Mouse (Mus musculus) neural tube, embryonic 13.5 days (tissue): Measurements from ENCODE around the gene Mtx3. TPM values are rescaled to one million over a fixed set of nuclear protein-coding genes. Genes with fewer than 3 reads are reported as not detected.
A peak's percentile ranks its signal among the peaks of the same experiment; 100 is the strongest.
"Not testable (repeated sequence)": the region's sequence is repeated elsewhere in the genome, so short reads cannot be mapped to it uniquely, and the experiment has no call there.

Experiments
- ATAC-seq: fragments of 200-750 bp; cut with Nextera tagmentation; 2 replicates; pipeline ENCODE4 v1.8.0; 2017; ENCODE audit warnings: low read depth, mild to moderate bottlenecking, moderate TSS enrichment, moderate library complexity
- H3K27ac ChIP-seq: fragments of 300-500 bp; sonication (generic); replicated peaks from 2 replicates; pipeline ENCODE4 v1.5.1; 2015; ENCODE audit warnings: moderate library complexity, mild to moderate bottlenecking, inconsistent platforms
- H3K27me3 ChIP-seq: fragments of 300-500 bp; sonication (generic); 2 replicates; pipeline ENCODE4 v1.6.1; 2015; ENCODE audit warnings: mild to moderate bottlenecking, inconsistent platforms
- H3K36me3 ChIP-seq: fragments of 300-500 bp; sonication (generic); 2 replicates; pipeline ENCODE4 v1.6.1; 2015; ENCODE audit warnings: mild to moderate bottlenecking, inconsistent platforms
- H3K4me1 ChIP-seq: fragments of 300-500 bp; sonication (generic); replicated peaks from 2 replicates; pipeline ENCODE4 v1.6.1; 2015; ENCODE audit warnings: inconsistent platforms
- H3K4me2 ChIP-seq: fragments of 300-500 bp; sonication (generic); 2 replicates; pipeline ENCODE4 v1.6.1; 2015; ENCODE audit warnings: inconsistent platforms, mild to moderate bottlenecking, moderate library complexity
- H3K4me3 ChIP-seq: fragments of 300-500 bp; sonication (generic); 2 replicates; pipeline ENCODE4 v1.5.1; 2015; ENCODE audit warnings: mild to moderate bottlenecking, inconsistent platforms
- H3K9ac ChIP-seq: fragments of 300-500 bp; sonication (generic); 2 replicates; pipeline ENCODE4 v1.6.1; 2015; ENCODE audit warnings: moderate library complexity, mild to moderate bottlenecking, inconsistent platforms
- H3K9me3 ChIP-seq: fragments of 300-500 bp; sonication (generic); 2 replicates; pipeline ENCODE4 v1.6.1; 2016; ENCODE audit warnings: inconsistent platforms
- WGBS: fragments of 180-500 bp; shearing (Covaris S2); methylation state at CpG from one replicate; pipeline ENCODE4 v1.1.7; 2015; 5-methylcytosine and 5-hydroxymethylcytosine counted together
- polyA plus RNA-seq: library from polyadenylated mRNA; unstranded; fragments of >200 nt; fragmentation: Nextera tagmentation; extraction: Ambion mirVana; gene quantifications from 2 replicates; pipeline ENCODE4 v1.2.1, GENCODE M21; 2015

The Mtx3 gene
- polyA plus RNA-seq, result 3.5 and 3.9 TPM in 2 replicates

GRCm38 (mm10) chr13:92844586-92845221 lies at the start of gene Mtx3:
TSS of gene Mtx3 (plus strand) at chr13:92844760.
- peak within 1 kb of the TSS; percentile 77 for H3K9ac ChIP-seq
- H3K4me3 ChIP-seq, result peak within 1 kb of the TSS; percentile 67
- H3K27ac ChIP-seq, result peak within 1 kb of the TSS; percentile 81
- WGBS, result 2% methylated on average over 40 of the region's 40 CpGs
- peaks cover 9% of the 10 kb centered on the region for H3K4me1 ChIP-seq
- H3K27me3 ChIP-seq, result peaks cover 5% of the 10 kb centered on the region; the same call in 1 of the 2 replicates
- peak; percentile 100 for ATAC-seq
- H3K36me3 ChIP-seq, result peaks cover 23% of the 10 kb centered on the region
- H3K4me2 ChIP-seq, result peak within 1 kb of the TSS; percentile 73
- no peaks in the 10 kb centered on the region for H3K9me3 ChIP-seq

- Histone ChIP-seq H3K9me3 (no peaks in the 10 kb centered on the region), H3K27ac (no peak overlapping the region; the same call in 1 of the 2 replicates), H3K36me3 (no peaks in the 10 kb centered on the region), H3K27me3 (peaks cover 16% of the 10 kb centered on the region), H3K4me3 (no peak overlapping the region), H3K9ac (no peak overlapping the region), H3K4me1 (peaks cover 23% of the 10 kb centered on the region), H3K4me2 (no peak overlapping the region)
- no peak for ATAC-seq
- 70% methylated on average over 2 of the region's 2 CpGs for WGBS
Observed at GRCm38 (mm10) chr13:92798830-92799229, 45.7 kb upstream of the Mtx3 start.

GRCm38 (mm10) chr13:92799306-92799925 lies 45.1 kb upstream of the Mtx3 start:
- no peak overlapping the region for H3K4me3 ChIP-seq
- H3K27ac ChIP-seq, result peak overlapping the region; percentile 69
- H3K9ac ChIP-seq, result no peak overlapping the region
- peaks cover 11% of the 10 kb centered on the region for H3K27me3 ChIP-seq
- peak; percentile 48; the same call in 1 of the 2 replicates for ATAC-seq
- WGBS, result 72% methylated on average over 7 of the region's 7 CpGs
- H3K4me2 ChIP-seq, result no peak overlapping the region
- no peaks in the 10 kb centered on the region for H3K36me3 ChIP-seq
- H3K9me3 ChIP-seq, result no peaks in the 10 kb centered on the region
- peaks cover 21% of the 10 kb centered on the region for H3K4me1 ChIP-seq

GRCm38 (mm10) chr13:92806785-92807184 lies 37.8 kb upstream of the Mtx3 start:
- Histone ChIP-seq H3K36me3 (no peaks in the 10 kb centered on the region), H3K9me3 (no peaks in the 10 kb centered on the region), H3K4me2 (no peak overlapping the region), H3K4me3 (no peak overlapping the region), H3K4me1 (no peaks in the 10 kb centered on the region), H3K27ac (no peak overlapping the region), H3K27me3 (no peaks in the 10 kb centered on the region), H3K9ac (no peak overlapping the region)
- ATAC-seq, result no peak

- H3K36me3 ChIP-seq, result no peaks in the 10 kb centered on the region
- H3K27ac ChIP-seq, result no peak overlapping the region
- no peaks in the 10 kb centered on the region for H3K27me3 ChIP-seq
- no peak overlapping the region for H3K9ac ChIP-seq
- no peak for ATAC-seq
- no peaks in the 10 kb centered on the region for H3K4me1 ChIP-seq
- H3K4me3 ChIP-seq, result no peak overlapping the region
- no peak overlapping the region for H3K4me2 ChIP-seq
- H3K9me3 ChIP-seq, result no peaks in the 10 kb centered on the region
- 93% methylated on average over 3 of the region's 3 CpGs for WGBS
Observed at GRCm38 (mm10) chr13:92807849-92808248, 36.7 kb upstream of the Mtx3 start.

GRCm38 (mm10) chr13:92810592-92810991 lies 34.0 kb upstream of the Mtx3 start:
- H3K9me3 ChIP-seq, H3K4me2 ChIP-seq, H3K36me3 ChIP-seq, H3K27ac ChIP-seq, H3K4me3 ChIP-seq, H3K4me1 ChIP-seq, ATAC-seq, H3K9ac ChIP-seq, H3K27me3 ChIP-seq: not testable (repeated sequence)
- 87% methylated on average over 1 of the region's 1 CpGs for WGBS

- H3K9ac ChIP-seq, result no peak overlapping the region
- 87% methylated on average over 5 of the region's 5 CpGs for WGBS
- no peaks in the 10 kb centered on the region for H3K4me1 ChIP-seq
- ATAC-seq, result no peak
- H3K27ac ChIP-seq, result no peak overlapping the region
- no peaks in the 10 kb centered on the region for H3K9me3 ChIP-seq
- H3K36me3 ChIP-seq, result no peaks in the 10 kb centered on the region
- no peak overlapping the region for H3K4me2 ChIP-seq
- H3K4me3 ChIP-seq, result no peak overlapping the region
- H3K27me3 ChIP-seq, result no peaks in the 10 kb centered on the region
Observed at GRCm38 (mm10) chr13:92816329-92816728, 28.2 kb upstream of the Mtx3 start.

- no peak overlapping the region for H3K4me2 ChIP-seq
- ATAC-seq, result no peak
- H3K4me3 ChIP-seq, result no peak overlapping the region
- H3K27ac ChIP-seq, result no peak overlapping the region
- H3K4me1 ChIP-seq, result no peaks in the 10 kb centered on the region
- H3K9ac ChIP-seq, result no peak overlapping the region
- WGBS, result 85% methylated on average over 3 of the region's 3 CpGs
- H3K27me3 ChIP-seq, result no peaks in the 10 kb centered on the region
- no peaks in the 10 kb centered on the region for H3K9me3 ChIP-seq
- H3K36me3 ChIP-seq, result no peaks in the 10 kb centered on the region
Observed at GRCm38 (mm10) chr13:92817357-92817756, 27.2 kb upstream of the Mtx3 start.

- WGBS, result 42% methylated on average over 10 of the region's 10 CpGs
- no peaks in the 10 kb centered on the region for H3K27me3 ChIP-seq
- no peak overlapping the region for H3K4me3 ChIP-seq
- ATAC-seq, result peak; percentile 56; the same call in 1 of the 2 replicates
- H3K4me2 ChIP-seq, result 0 out of 2 replicates have a peak overlapping the region, but pooled peaks have one; percentile 3
- H3K9me3 ChIP-seq, result no peaks in the 10 kb centered on the region
- H3K36me3 ChIP-seq, result no peaks in the 10 kb centered on the region
- peak overlapping the region; percentile 49 for H3K27ac ChIP-seq
- H3K9ac ChIP-seq, result no peak overlapping the region
- H3K4me1 ChIP-seq, result peaks cover 13% of the 10 kb centered on the region
Observed at GRCm38 (mm10) chr13:92828820-92829219, 15.7 kb upstream of the Mtx3 start.

- H3K9ac ChIP-seq, result no peak overlapping the region
- ATAC-seq, result no peak
- WGBS, result 91% methylated on average over 4 of the region's 4 CpGs
- no peak overlapping the region for H3K4me2 ChIP-seq
- no peaks in the 10 kb centered on the region for H3K36me3 ChIP-seq
- peaks cover 13% of the 10 kb centered on the region for H3K4me1 ChIP-seq
- H3K9me3 ChIP-seq, result no peaks in the 10 kb centered on the region
- H3K27me3 ChIP-seq, result no peaks in the 10 kb centered on the region
- H3K27ac ChIP-seq, result no peak overlapping the region
- H3K4me3 ChIP-seq, result no peak overlapping the region
Observed at GRCm38 (mm10) chr13:92833162-92833561, 11.4 kb upstream of the Mtx3 start.

- Histone ChIP-seq H3K36me3 (peaks cover 40% of the 10 kb centered on the region), H3K4me2 (no peak overlapping the region), H3K4me3 (no peak overlapping the region), H3K27me3 (peaks cover 5% of the 10 kb centered on the region; the same call in 1 of the 2 replicates), H3K9ac (no peak overlapping the region), H3K4me1 (peaks cover 9% of the 10 kb centered on the region), H3K27ac (no peak overlapping the region), H3K9me3 (no peaks in the 10 kb centered on the region)
- WGBS, result 91% methylated on average over 4 of the region's 4 CpGs
- no peak for ATAC-seq
Observed at GRCm38 (mm10) chr13:92846438-92846837, 1.9 kb downstream of the Mtx3 start.

- 92% methylated on average over 7 of the region's 7 CpGs for whole genome bisulfite sequencing
- Histone ChIP-seq H3K4me2 (no peak overlapping the region), H3K4me3 (no peak overlapping the region), H3K27ac (no peak overlapping the region), H3K9me3 (no peaks in the 10 kb centered on the region), H3K36me3 (peaks cover 48% of the 10 kb centered on the region), H3K9ac (no peak overlapping the region), H3K27me3 (peaks cover 5% of the 10 kb centered on the region; the same call in 1 of the 2 replicates), H3K4me1 (peaks cover 9% of the 10 kb centered on the region)
- no peak for ATAC-seq
Observed at GRCm38 (mm10) chr13:92847336-92847735, 2.8 kb downstream of the Mtx3 start.
